Mouse (Mus musculus) spleen, adult 2 months (tissue): ENCODE results near the gene Plekha6.

Source experiments
- CTCF ChIP-seq: fragments of 200-500 bp; IDR thresholded peaks from 2 replicates; pipeline ENCODE4 v1.5.1; 2011; ENCODE audit warnings: mild to moderate bottlenecking, inconsistent platforms; ENCODE audit not compliant: insufficient read depth, insufficient read length, insufficient replicate concordance; ENCODE audit errors: extremely low read depth
- POLR2A ChIP-seq: fragments of 200-500 bp; IDR thresholded peaks from 2 replicates; pipeline ENCODE4 v1.6.1; 2011; ENCODE audit warnings: low read depth, low read length, inconsistent platforms

- TF ChIP-seq CTCF (no peak), POLR2A (no peak)
These were observed 36.7 kb upstream of the Plekha6 start for GRCm38 (mm10) chr1:133127328-133127727.
